Mouse (Mus musculus) CH12.LX (cell line): Measurements from ENCODE around the gene Rpusd4.

Source experiments
- CTCF ChIP-seq, 2 experiments: IDR thresholded peaks in 1 of 2; conservative IDR thresholded peaks in 1 of 2; 2 replicates each; pipeline ENCODE4 v1.5.1; 2011 to 2012; ENCODE audit warnings: low read depth in 2 of 2, low read length in 2 of 2, improper control_type of control experiment in 1 of 2, inconsistent platforms in 1 of 2, mild to moderate bottlenecking in 1 of 2, moderate library complexity in 1 of 2
- EP300 ChIP-seq: IDR thresholded peaks from 2 replicates; pipeline ENCODE4 v1.6.1; 2011; ENCODE audit warnings: low read length, improper control_type of control experiment
- ETS1 ChIP-seq: conservative IDR thresholded peaks from 2 replicates; pipeline ENCODE4 v1.6.1; 2012; ENCODE audit warnings: low read depth, mild to moderate bottlenecking, inconsistent platforms, low read length, improper control_type of control experiment, moderate library complexity
- JUN ChIP-seq: IDR thresholded peaks from 2 replicates; pipeline ENCODE4 v1.6.1; 2011; ENCODE audit warnings: low read depth, mild to moderate bottlenecking, low read length, improper control_type of control experiment, moderate library complexity; ENCODE audit not compliant: insufficient read depth
- MAFK ChIP-seq: IDR thresholded peaks from 2 replicates; pipeline ENCODE4 v1.6.1; 2011; ENCODE audit warnings: low read length, improper control_type of control experiment; ENCODE audit not compliant: insufficient replicate concordance
- MAX ChIP-seq: IDR thresholded peaks from 2 replicates; pipeline ENCODE4 v1.6.1; 2011; ENCODE audit warnings: low read length, improper control_type of control experiment
- MYC ChIP-seq: IDR thresholded peaks from 2 replicates; pipeline ENCODE4 v1.6.1; 2011; ENCODE audit warnings: low read depth, mild to moderate bottlenecking, improper control_type of control experiment, low read length
- NRF1 ChIP-seq: IDR thresholded peaks from 2 replicates; pipeline ENCODE4 v1.6.1; 2014; ENCODE audit warnings: low read depth, mild to moderate bottlenecking, inconsistent platforms, low read length, improper control_type of control experiment, moderate library complexity
- POLR2A ChIP-seq: IDR thresholded peaks from 2 replicates; pipeline ENCODE4 v1.6.1; 2011; ENCODE audit warnings: low read depth, mild to moderate bottlenecking, improper control_type of control experiment, low read length
- TCF12 ChIP-seq: IDR thresholded peaks from 2 replicates; pipeline ENCODE4 v1.6.1; 2014; ENCODE audit warnings: low read depth, mild to moderate bottlenecking, inconsistent platforms, low read length, improper control_type of control experiment
- USF1 ChIP-seq: IDR thresholded peaks from 2 replicates; pipeline ENCODE4 v1.6.1; 2014; ENCODE audit warnings: low read depth, mild to moderate bottlenecking, inconsistent platforms, low read length, improper control_type of control experiment

DNA sequence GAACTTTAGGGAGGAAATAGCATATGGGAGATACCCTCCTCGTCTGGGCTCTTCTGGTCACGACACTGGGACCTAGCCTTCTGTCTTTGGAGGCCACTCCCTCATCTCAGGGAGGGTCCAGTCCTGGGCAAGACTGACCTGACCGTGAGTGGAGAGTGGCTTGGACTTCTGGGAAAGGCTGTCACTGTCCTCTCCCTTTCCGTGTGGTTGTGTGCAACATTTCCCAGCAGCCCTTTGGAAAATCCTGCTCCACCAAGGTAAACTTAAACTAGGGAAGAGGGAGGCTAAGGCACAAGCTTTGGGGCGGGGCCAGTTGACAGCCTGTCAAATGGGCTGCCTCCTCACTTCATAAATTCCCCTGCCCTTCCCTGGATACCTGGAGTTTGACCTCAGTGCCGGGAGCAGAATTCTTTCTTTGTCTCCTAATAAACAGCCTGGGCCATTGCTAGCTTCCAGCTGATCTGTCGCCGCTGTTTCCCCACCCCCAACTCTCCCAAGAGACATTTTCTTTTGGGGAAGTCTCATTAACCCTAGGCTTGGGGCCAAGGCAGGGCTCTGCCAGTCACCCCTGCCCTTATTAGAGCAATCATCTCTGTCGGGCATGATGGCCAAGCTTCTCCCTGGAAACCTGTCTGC is 51.0 kb downstream of the Rpusd4 start:
- no peak for TF ChIP-seq MAX
- no peak for TF ChIP-seq USF1
- TF ChIP-seq CTCF (conservative IDR thresholded peaks at IDR 0.05 in 1 of 2, IDR thresholded peaks at IDR 0.05 in 1 of 2; ENCODE audit: low read depth in 2 of 2, low read length in 2 of 2) = no peak
- no peak for TF ChIP-seq EP300
- TF ChIP-seq TCF12 = no peak
- no peak for TF ChIP-seq POLR2A
- TF ChIP-seq JUN = no peak
- TF ChIP-seq ETS1 = no peak
- TF ChIP-seq MYC = no peak
- TF ChIP-seq NRF1 = no peak
- TF ChIP-seq MAFK = no peak
